Mouse (Mus musculus) liver, postnatal 0 days (tissue): ENCODE data around the gene Dpy19l3.

Experiments used
- CTCF ChIP-seq: sonication (generic); IDR thresholded peaks from 2 replicates; pipeline ENCODE4 v1.5.1; 2016; ENCODE audit warnings: antibody characterized with exemption, low read depth
- EP300 ChIP-seq: IDR thresholded peaks from 2 replicates; pipeline ENCODE4 v1.6.1; 2016; ENCODE audit warnings: antibody characterized with exemption, low read depth, mild to moderate bottlenecking

DNA sequence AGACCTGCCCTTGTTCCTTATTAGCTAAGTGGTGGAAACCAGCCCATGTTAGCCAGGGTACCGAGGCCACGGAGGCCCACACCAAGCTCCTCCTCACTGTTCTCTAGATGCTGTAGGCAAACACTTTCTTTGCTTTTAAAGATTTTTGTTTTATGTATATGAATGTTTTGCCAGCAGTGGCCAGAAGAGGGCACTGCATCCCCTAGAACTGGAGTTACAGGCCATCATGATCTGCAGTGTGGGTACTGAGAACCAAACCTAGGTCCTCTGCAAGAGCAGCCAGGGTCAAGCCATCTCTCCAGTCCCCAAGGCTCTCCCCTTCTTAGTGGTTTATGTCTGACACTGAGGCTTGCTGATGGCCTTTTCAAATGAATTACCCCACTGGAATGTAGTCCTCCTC, 31.2 kb downstream of the Dpy19l3 start:
- TF ChIP-seq CTCF (peak; percentile 23), EP300 (no peak)
